Mouse (Mus musculus) embryo, embryonic 10 days (tissue): ENCODE data around the gene Ldb2.

Experiments
- DNase-seq: peaks from one replicate; pipeline ENCODE4 v3.0.0-alpha.2; 2015; ENCODE audit warnings: low spot score

Ldb2 gene

DNA sequence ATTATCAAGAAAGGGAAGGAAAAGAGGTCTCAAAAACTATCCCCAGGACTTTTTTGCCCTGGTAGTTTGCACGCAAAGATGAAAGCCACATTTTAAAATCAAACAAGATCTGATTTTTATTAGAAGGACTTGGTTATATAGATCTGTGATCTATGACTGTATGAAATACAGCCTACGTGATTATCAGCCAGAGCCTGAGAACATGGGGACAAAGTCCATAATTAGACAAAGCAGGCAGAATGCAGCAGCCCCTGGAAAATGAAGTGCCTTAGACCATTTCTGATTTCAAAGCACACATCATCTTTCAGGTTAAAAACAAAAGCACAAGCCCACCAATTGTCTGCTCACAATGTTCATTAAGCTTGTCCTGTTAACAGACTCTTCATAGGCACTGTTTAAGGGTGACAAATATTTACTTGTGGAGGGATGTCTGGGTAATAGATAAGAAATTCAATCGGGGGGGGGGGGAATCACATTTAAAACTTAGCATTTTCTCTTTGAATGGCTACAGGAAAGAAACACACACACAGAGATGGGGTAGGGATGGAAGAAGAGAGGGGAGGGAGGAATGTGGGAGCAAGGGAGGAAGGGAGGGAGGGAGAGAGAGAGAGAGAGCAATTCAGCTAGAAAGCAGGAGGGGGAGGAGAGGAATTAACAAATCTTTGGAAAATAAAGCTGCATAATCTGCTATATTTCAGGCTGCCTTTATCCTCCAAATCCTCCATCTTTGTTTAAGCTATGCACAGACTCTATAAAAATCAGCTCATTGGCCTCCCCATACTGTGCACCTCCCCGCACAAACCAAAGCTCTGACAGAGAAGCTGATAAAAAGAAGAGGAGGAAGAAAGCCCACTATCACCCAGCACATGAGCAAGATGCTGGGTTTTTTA is 153.3 kb downstream of the Ldb2 start:
- no peak for DNase-seq

DNA sequence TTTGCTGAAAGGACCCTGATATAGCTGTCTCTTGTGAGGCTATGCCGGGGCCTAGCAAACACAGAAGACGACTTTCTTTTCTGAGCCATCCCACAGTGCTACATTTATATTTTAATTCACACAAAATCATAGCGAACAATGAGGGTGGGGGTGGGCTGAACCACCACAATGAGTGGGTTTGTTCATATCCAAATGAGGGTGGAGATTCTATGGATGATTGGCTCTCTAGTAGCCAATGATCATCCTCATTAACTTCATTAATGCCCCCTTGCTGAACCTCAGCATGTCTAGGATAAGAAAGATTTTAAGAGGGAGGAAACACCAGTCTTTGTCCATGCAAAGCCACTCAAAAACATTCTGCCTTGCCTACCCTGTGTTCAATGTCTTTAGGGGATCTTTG is 156.4 kb downstream of the Ldb2 start:
- no peak for DNase-seq

DNA sequence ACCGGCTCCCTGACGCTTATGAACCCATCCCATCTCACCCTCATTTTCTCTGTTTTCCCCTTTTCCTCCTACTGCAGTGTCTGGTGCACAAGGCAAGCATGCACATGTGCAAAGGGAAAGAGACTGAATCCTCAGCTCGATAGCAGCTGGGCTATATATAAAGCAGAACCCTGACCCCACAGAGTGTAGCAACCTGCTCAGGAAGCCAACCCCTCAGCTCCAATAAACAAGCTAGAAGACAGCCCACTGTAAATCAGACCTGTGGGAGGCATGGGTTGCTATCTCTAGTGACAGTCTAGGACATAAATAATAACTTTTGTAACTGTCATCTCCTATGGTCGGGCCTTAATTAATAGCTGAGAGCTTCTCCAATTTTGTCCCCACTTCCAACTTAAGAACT is 158.4 kb downstream of the Ldb2 start:
- DNase-seq, result no peak

DNA sequence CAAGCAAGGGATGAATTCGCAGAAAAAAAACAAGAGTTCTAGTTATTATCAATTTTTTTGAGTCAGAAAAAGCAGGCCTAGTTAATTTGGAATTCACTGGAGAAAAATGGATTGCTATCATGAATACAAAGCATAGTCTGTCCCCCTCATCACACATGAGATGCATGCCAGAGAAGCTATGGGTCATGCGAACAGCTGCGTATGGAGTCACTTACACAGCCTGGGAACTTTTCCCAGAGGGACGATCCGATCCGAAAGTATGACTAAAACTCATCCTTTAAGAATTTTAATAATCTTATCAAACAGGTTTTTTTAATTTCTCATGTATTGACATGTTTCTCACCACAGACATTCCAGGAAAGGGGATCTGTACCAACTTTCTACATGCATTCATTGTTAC is 163.9 kb downstream of the Ldb2 start:
- DNase-seq, result no peak

DNA sequence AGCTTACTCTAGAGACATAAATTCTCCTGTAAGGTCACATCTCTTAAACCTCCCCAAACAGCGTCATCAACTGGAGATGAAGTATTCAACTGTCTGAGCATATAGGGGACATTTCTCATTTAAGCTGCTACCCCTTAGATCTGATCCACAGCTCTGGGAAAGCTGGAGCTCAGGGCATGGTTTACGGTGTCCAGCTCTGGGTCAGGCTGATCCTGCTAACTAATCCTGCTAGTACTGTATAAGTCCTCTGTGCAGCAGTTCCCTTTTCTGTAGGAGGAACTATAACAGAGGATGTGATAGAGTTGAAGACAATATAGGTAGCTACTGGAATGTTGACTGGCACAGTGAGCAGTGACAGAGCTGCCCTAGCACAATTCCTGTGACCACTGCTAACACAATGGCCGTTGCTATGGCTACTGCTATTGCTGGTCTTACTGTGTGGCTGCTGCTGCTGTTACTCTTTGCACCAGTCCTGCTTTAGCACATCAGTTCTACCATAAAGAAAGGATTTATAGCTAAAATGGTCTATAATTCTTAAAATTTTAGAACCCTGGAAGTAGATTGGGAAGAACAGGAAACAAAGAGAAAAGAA is 170.3 kb downstream of the Ldb2 start:
- DNase-seq, result peak; percentile 76

DNA sequence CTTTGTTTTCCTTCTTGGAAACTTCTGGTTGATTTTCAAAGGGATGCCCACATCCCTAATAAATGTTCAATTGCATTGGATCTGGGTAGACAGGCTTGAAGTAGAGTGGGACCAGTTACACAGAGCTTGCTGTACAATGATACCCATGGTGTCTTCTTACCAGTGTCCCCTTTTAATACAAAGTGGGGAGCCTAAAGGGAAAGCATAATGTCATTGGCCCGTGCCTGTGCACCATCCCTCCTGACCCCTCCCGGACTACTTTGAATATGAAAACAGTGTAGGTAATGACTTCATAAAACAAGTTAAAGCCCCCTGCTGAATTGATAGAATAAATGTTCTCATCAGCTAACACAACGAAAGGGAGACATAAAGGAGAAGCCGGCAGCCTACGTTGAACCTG is 172.0 kb downstream of the Ldb2 start:
- DNase-seq, result no peak

DNA sequence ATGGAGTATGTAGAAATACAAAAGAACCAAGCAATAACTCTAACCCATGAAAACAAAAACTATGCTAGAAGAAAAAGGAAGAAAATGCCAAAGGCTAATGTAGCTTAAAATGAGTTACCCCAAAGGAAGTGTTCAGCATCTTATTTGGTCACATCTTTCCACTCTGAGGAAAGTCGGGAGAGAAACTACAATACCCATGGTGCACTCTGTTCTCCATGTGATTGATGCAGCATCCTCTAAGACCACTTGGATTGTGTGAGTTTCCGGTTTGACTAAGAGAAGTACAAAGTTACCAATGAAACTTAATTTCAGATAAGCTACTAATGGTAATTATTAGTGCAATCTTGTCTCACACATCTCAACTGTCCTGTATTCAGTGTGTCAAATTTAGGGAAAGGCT is 172.6 kb downstream of the Ldb2 start:
- no peak for DNase-seq

DNA sequence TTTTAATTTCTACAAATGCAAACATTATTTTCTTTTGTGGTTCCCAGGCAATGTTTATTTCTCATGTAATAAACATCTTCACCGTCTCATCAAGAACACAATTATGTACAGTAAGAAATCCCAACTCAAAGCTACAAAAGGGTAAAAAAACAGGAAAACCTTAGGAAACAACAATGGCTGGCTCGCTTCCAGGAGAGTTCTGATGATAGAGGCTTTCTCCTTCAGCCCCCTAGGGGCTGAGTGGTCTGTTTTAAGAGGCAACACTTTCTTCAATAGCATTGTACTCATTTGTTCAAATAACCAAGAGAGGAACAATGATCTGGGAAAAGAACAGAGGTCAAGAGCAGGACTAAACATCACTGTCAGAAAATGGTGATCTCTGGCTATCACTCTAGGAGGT is 173.4 kb downstream of the Ldb2 start:
- DNase-seq, result no peak

DNA sequence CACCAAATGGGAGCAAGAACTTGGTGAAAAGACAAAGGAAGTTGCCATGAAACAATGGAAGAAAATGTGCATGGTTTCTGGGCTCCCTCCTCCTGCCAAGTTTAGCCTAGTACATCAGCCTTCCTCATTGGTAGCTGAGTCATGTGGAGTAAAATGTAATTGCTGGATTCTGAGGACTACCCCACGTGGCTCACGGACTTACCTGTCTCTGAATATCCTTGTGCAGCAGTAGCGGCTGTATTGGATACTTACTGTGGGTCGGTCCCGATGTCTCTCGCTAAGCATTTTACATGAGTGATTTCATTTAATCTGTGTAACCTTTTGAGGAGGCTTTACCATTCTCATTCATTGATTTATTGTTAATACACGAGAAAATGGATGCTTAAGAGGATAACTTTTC is 183.8 kb downstream of the Ldb2 start:
- no peak for DNase-seq

DNA sequence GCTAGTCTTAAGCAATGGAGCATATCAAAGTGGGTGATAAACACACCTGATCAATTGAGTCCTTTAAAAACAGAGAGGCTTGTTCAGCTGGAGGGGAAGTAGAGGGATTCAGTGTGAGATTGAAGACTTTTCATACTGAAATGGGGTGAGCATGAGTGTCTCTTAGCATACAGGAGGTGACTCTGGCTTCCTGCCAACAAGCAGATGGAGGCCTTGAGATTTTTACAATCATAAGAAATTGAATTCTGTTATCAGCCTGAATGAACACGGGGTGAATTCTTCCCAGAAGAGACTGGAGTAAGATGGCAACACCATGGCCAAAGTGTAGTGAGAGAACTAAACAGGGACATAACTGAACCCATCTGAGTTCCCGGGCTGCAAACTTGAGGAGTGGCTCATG is 190.6 kb downstream of the Ldb2 start:
- DNase-seq, result no peak

DNA sequence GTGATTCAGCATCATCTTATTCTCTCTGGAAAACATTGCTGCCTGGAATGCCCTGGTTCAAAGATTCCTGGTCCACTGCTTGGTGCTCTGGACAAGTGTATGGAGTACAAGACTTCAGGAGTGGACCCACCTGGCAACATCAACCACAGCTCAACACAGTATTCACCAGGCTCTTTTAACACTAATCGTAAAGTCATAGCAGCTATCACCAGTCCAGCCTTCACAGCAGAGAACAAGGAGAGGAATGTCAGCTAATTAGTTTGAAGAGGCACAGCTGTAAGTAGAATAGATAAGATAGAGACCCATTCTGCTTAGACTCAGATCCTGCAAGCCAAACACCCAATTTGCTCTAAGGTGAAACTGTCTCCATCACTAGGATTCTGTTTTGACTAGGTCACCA is 198.1 kb downstream of the Ldb2 start:
- DNase-seq, result no peak

DNA sequence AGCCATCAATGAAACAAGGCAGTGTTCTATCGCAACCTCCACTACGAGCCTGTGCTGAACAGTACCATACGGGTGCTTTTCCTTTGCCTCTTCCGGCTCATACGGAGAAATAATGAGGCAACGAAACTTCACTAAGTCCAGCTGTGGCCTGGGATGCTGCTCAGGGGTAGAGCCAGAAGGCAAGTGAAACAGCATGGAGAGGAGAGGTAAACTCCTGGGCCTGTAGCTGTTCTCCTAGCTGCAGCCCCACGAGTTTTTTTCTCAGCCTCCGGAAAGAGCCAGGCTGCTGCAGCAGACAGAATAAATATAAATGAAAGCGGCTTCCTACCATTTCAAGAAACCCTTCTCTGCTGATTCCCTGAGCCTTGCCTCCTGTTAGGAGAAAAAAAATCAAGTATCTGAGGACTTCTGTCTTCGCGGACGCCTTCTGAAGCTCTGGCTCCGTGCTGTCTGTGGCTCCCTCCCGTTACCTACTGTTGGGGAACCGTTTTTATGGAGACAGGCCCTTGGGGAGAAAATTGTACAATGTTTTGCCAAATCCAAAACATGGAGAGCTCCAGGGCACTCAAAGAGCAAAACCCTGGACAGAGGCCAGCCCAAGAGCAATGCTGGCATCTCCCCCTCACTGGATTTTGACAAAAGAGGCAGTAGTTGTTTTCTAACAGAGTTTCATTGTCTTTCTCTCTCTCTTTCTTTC is 205.8 kb downstream of the Ldb2 start:
- DNase-seq, result no peak

DNA sequence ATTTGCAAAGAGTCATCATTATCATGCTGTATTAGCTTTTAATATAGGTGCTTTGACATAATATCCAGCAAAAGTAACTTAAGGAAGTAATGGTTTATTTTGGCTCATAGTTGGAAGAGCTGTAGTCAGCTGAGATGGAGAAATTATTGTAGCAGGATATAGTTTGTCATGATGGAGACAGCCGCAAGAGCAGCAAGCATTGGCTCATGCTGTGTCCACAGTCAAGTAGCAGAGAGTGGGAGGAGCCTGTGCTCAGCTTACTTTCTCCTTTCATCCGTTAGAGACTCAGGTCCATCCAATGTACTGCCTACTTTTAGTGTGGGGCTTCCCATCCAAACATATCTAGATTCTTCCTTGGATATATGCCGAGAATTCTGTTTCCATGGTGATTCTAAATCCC is 208.7 kb downstream of the Ldb2 start:
- DNase-seq, result no peak

DNA sequence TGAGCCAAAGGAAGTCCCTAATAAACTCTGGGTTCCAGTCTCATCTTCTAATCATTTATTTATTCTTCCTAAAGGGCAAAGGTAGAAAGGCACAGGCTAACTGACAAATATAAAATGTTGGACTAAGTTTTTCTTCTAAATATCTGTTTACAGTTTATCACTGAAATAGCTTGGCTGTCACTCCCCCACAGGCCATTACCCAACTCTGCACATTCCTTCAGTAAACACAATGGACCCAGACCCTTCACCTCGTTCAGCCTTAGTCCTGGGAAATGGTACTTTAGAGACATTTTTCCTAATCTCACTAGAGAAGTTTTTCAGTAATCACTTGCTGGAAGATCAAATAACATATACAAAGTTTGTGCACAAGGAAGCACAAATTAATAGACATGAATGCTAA is 210.2 kb downstream of the Ldb2 start:
- no peak for DNase-seq

DNA sequence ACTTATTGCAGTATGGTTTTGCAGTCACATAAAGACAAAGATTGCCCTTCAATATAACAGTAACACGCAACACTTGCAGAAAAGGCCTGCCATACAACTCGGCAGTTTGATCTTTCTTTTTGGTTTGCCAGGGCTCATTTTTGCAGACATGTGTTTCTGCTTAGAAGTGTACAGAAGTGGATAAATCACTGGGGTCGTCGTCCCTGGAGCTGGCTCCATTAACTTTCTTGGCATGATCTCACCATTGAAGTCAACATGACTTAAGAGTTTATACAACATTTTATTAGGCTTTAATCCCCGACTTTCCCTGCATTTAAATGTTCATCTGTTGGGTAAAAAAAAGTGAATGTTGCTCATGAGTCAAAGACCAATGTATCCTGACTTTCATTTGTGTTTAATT is 212.9 kb downstream of the Ldb2 start:
- DNase-seq, result peak; percentile 43

DNA sequence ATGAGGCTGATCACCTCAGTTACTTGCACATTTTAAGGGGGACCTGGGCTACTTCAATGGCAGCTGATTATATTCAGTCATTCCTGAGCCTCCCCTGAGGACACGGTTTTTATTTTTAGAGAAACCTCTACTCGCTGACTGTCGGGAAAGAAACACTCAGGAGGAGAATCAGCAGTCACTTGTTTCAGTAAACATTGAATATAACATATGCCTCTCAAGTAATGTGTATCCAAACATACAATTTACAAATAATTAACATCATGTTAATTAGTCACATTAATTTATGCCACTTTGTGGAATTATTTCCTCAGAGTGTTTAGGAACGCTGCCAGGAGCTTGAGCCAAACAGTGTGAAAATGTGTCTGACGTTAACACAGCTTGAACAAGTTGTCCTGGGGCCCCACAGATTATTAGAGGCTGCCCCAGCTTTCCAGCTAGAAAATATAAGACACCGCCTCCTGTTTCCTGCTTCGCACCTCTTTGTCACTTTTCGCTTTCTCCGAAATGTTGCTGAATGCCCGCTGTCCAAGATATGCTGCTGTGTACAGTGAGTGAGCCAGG is 219.5 kb downstream of the Ldb2 start:
- DNase-seq, result no peak

DNA sequence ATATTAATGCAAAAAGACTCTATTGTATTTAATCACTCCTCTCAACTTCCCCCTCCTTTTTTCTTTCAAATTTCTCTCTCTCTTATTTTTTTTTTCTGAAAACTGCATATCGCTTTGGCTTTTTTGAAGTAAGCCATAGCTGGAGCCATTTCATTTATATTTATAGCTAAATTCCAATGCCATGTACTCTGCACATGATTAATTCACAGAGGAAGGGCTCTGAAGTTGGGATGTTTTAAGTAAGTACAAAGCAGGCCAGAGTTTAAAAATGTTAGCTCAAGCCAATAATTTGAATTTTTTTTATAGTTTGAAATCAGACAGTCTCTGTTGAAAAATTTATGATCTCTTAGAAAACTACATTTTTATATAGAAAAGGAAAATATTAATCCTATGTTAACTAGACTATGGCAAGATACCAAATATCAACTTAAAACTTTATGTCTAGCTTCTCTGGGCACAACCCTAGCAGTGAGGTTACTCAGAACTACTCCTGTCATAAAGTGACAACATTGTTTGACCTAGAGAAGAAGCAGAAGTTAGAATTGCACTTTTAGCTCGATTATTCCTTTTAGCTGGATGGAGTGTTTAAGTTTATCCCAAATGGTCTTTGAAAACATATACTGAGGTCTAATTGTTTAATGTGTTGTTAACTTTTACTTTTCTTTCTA is 222.7 kb downstream of the Ldb2 start:
- no peak for DNase-seq

DNA sequence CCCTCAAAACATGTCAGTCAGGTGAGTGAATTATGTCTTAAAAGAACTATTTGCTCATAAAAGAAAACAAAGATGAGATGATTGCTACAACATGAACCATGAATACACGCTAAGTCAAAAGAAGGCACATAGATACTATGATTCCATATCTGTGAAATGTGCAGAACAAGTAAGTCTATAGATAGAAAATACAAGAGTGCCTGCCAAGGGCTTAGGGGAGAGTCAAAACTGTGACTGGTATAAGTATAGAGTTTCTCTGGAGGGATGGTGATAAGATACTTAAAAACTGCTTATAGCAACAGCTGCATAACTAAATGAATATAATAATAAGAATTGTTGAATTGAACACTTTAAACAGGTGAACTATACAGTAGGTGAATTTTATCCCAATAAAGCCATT is 224.8 kb downstream of the Ldb2 start:
- DNase-seq, result no peak

DNA sequence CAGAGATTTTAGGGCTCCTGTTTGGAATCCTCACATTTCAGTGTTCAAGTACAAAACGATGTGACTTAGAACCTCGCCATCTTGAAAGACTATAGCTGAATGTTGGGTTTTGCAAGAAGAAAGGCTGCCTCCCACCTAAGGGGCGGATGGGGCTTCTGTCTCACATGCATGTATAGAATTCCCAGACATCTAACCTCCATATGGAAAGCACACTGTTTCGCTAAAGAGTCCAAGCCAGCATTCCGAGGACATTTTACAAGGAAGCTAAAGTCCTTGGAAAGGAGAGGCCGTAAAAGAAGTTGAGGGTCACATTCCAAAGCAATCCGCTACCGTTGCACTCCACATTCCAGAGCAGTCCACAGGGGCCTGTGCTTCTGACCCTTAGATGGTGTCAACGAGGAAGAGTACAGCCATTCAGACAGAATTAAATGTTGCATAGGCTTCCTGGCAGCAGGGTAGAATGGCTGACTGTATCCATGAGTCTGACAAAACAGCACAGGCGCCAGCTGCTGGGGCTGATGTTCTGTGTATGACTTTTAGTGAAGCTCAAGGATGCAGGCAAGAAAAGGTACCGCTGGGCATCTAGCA is 245.6 kb downstream of the Ldb2 start:
- DNase-seq, result peak; percentile 39

DNA sequence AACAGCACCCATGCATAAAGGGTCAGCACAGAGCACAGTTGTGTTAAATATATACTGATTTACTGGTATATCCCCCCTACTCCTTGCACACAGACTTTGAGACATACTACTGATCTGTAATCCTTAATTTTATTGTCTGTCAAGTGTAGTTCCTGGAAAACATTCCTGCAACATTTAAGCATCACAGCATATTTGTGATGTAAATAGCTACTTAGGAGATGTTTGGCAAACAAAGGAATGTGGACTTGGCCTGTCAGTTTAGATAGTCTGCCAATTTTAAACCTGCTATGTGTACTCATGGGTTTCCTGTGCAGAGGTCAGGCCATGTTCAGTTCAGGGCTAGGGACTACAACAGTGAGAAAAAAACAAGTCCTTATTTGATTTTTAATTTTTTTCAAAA is 246.3 kb downstream of the Ldb2 start:
- DNase-seq, result no peak

DNA sequence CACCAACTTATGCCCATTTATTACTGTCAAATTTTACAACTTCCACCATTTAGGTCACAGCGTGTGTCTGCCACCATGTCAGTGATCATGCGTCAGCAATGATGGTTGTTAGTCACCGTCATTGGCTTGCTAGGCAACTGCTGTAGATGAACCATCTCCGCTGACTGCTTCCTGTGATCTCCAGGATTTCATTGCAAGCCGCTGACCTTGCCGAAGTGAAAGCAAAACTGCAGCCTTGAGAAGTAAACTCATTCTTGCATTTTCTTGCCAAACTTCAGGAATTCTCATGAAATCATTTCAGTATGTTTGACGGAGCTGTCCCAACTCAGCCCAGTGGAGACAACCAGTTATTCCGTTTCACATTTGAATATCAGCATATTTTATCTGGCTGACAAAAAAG is 247.4 kb downstream of the Ldb2 start:
- DNase-seq, result no peak

DNA sequence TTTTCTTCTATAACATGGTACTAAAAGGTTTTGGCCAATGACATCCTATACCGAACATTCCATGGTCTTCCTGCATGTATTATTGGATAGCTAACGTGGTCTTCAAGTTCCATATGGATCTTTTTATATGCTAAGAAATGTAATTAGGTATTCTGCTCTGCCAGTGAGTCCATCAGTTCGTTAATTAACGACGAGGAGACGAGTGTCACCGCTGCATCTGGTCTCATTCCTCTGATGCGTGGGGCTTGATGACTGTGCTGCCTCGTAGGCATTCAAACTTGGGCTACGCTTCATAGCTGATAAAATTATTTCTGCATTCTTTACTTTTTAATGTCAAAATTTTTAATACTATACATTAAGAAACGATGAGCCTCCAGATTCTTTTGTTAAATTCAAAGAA is 251.0 kb downstream of the Ldb2 start:
- DNase-seq, result no peak
